Mouse (Mus musculus) limb, embryonic 11.5 days (tissue): Measurements from ENCODE around the gene Lpp. TPM values are rescaled to one million over a fixed set of nuclear protein-coding genes. Genes with fewer than 3 reads are reported as not detected.

Experiments
- ATAC-seq: fragments of 200-750 bp; cut with Nextera tagmentation; 2 replicates; pipeline ENCODE4 v1.8.0; 2017; ENCODE audit warnings: low read depth; ENCODE audit not compliant: insufficient number of reproducible peaks, low FRiP score, low TSS enrichment
- DNase-seq: peaks from one replicate; pipeline ENCODE4 v3.0.0-alpha.2; 2015; ENCODE audit warnings: low spot score
- H3K27ac ChIP-seq: fragments of 300-500 bp; sonication (generic); replicated peaks from 2 replicates; pipeline ENCODE4 v1.5.1; 2014; ENCODE audit warnings: low read depth, mild to moderate bottlenecking, low read length
- H3K27me3 ChIP-seq: fragments of 300-500 bp; sonication (generic); 2 replicates; pipeline ENCODE4 v1.6.1; 2014; ENCODE audit warnings: mild to moderate bottlenecking, low read length, mixed read lengths; ENCODE audit not compliant: control insufficient read depth, insufficient read depth
- H3K36me3 ChIP-seq: fragments of 300-500 bp; sonication (generic); 2 replicates; pipeline ENCODE4 v1.6.1; 2014; ENCODE audit warnings: mild to moderate bottlenecking, low read length, moderate library complexity, mixed read lengths; ENCODE audit not compliant: control insufficient read depth, insufficient read depth
- H3K4me1 ChIP-seq: fragments of 300-500 bp; sonication (generic); 2 replicates; pipeline ENCODE4 v1.6.1; 2014; ENCODE audit warnings: low read length, mixed read lengths; ENCODE audit not compliant: control insufficient read depth, insufficient read depth
- H3K4me2 ChIP-seq: fragments of 300-500 bp; sonication (generic); 2 replicates; pipeline ENCODE4 v1.6.1; 2014; ENCODE audit warnings: low read depth, mild to moderate bottlenecking, moderate library complexity; ENCODE audit not compliant: severe bottlenecking
- H3K4me3 ChIP-seq: fragments of 300-500 bp; sonication (generic); 2 replicates; pipeline ENCODE4 v1.5.1; 2014; ENCODE audit warnings: low read depth, low read length
- H3K9ac ChIP-seq: fragments of 300-500 bp; sonication (generic); 2 replicates; pipeline ENCODE4 v1.6.1; 2014; ENCODE audit warnings: mild to moderate bottlenecking, low read length
- H3K9me3 ChIP-seq: fragments of 300-500 bp; sonication (generic); 2 replicates; pipeline ENCODE4 v1.6.1; 2016; ENCODE audit warnings: low read length; ENCODE audit not compliant: control insufficient read depth
- WGBS: fragments of 180-500 bp; shearing (Covaris S2); extraction: QIAGEN DNeasy Blood & Tissue Kit; methylation state at CpG from one replicate; pipeline ENCODE4 v1.1.7; 2014; 5-methylcytosine and 5-hydroxymethylcytosine counted together
- polyA plus RNA-seq: library from polyadenylated mRNA; unstranded; fragments of >200 nt; fragmentation: Nextera tagmentation; extraction: Ambion mirVana; gene quantifications from 2 replicates; pipeline ENCODE4 v1.2.1, GENCODE M21; 2014

Lpp gene
- polyA plus RNA-seq, 1 experiment from 2014 or later = 38.2 TPM

- no peak overlapping the region for H3K4me2 ChIP-seq
- H3K27ac ChIP-seq = no peak overlapping the region
- H3K9me3 ChIP-seq = no peaks in the 10 kb centered on the region
- WGBS = 80% methylated on average over 4 of the region's 4 CpGs
- no peak for DNase-seq
- no peak overlapping the region for H3K4me3 ChIP-seq
- H3K27me3 ChIP-seq = no peaks in the 10 kb centered on the region
- peaks cover 2% of the 10 kb centered on the region; the same call in 1 of the 2 replicates for H3K36me3 ChIP-seq
- H3K9ac ChIP-seq = no peak overlapping the region
- ATAC-seq = no peak
- H3K4me1 ChIP-seq = peaks cover 16% of the 10 kb centered on the region
Observed at GRCm38 (mm10) chr16:24453536-24453935, 60.2 kb downstream of the Lpp start.

GRCm38 (mm10) chr16:24454493-24454892 lies 61.2 kb downstream of the Lpp start:
- Histone ChIP-seq H3K27ac (no peak overlapping the region), H3K9ac (no peak overlapping the region), H3K9me3 (no peaks in the 10 kb centered on the region), H3K27me3 (no peaks in the 10 kb centered on the region), H3K4me2 (no peak overlapping the region), H3K4me3 (no peak overlapping the region), H3K36me3 (peaks cover 2% of the 10 kb centered on the region; the same call in 1 of the 2 replicates), H3K4me1 (peaks cover 13% of the 10 kb centered on the region)
- no peak for DNase-seq
- WGBS = 8% methylated on average over 4 of the region's 4 CpGs
- no peak for ATAC-seq

GRCm38 (mm10) chr16:24455361-24455855 lies 62.1 kb downstream of the Lpp start:
- ATAC-seq (no peak), DNase-seq (no peak)
- WGBS = 51% methylated on average over 3 of the region's 3 CpGs
- Histone ChIP-seq H3K4me1 (peaks cover 10% of the 10 kb centered on the region), H3K4me3 (no peak overlapping the region), H3K36me3 (peaks cover 2% of the 10 kb centered on the region; the same call in 1 of the 2 replicates), H3K9me3 (no peaks in the 10 kb centered on the region), H3K27ac (no peak overlapping the region), H3K4me2 (no peak overlapping the region), H3K27me3 (no peaks in the 10 kb centered on the region), H3K9ac (no peak overlapping the region)

DNA sequence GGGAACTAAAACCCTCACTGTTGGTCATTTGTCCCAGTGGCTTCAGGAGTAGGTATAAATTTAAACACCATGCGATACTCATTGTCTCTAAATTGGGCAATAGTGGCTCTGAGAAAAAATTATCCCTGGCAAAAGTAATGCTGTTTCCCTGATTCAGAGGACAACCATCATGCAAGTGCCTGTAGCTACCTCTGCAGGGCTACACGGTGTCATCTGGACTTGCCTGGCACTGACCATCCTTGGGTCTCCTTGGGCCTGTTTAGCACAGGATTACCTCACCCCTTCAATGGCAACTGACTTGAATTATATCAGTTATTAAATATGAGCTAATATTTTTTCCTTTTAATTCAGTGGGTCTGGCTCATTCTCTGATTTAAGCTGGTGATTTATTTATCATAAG lies 70.5 kb downstream of the Lpp start:
- Histone ChIP-seq H3K4me1 (no peaks in the 10 kb centered on the region; the same call in 1 of the 2 replicates), H3K27ac (no peak overlapping the region), H3K27me3 (no peaks in the 10 kb centered on the region), H3K9me3 (no peaks in the 10 kb centered on the region), H3K4me3 (no peak overlapping the region), H3K4me2 (no peak overlapping the region), H3K9ac (no peak overlapping the region), H3K36me3 (no peaks in the 10 kb centered on the region)
- WGBS = 87% methylated on average over 2 of the region's 2 CpGs
- no peak for ATAC-seq
- no peak for DNase-seq

DNA sequence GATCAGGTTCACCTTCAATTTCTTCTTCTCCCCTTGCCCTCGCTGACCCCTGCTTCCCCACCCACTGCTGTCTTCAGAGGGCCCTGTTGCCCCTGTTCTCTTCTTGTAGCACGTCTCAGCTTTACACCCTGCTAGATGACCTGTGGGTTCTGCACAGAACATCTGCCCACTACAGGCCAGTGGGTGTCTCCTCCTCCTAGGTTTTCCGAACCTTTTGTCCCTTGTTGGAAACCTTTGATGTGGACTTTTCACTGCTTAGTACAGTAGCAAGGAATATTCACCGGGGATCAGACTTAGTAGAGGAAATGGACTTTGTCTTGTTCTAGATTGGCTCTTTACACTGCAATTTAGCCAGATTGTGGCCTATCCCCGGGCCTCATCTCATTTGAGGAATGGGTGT lies 71.1 kb downstream of the Lpp start:
- 68% methylated on average over 5 of the region's 5 CpGs for WGBS
- no peak overlapping the region for H3K4me3 ChIP-seq
- no peak overlapping the region for H3K27ac ChIP-seq
- no peaks in the 10 kb centered on the region for H3K27me3 ChIP-seq
- H3K36me3 ChIP-seq = no peaks in the 10 kb centered on the region
- no peak for ATAC-seq
- H3K9me3 ChIP-seq = no peaks in the 10 kb centered on the region
- H3K4me2 ChIP-seq = no peak overlapping the region
- H3K4me1 ChIP-seq = no peaks in the 10 kb centered on the region; the same call in 1 of the 2 replicates
- no peak overlapping the region for H3K9ac ChIP-seq
- no peak for DNase-seq

DNA sequence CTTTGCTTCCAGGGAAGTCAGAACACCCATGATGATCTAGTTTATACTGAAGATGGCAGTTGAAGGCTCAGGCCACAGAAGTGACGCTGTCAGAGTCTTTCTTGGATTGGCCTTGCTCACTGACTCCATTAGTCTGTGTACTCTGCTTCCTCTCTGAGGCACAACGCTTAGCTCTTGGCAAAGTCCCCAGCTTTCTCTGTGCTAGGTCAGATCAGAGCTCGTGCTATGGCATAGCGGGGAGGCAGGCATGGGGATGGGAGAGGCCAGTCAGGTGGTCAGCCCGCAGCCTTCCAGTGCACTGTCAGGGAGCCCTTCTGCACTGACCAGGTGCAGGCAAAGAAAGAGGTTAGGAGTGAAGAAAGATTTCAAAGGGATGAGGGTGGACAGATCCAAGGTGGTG lies 72.3 kb downstream of the Lpp start:
- ATAC-seq = no peak
- no peak for DNase-seq
- Histone ChIP-seq H3K4me1 (no peaks in the 10 kb centered on the region), H3K4me2 (no peak overlapping the region), H3K27ac (no peak overlapping the region), H3K9ac (no peak overlapping the region), H3K27me3 (no peaks in the 10 kb centered on the region), H3K9me3 (no peaks in the 10 kb centered on the region), H3K36me3 (no peaks in the 10 kb centered on the region), H3K4me3 (no peak overlapping the region)
- 95% methylated on average over 5 of the region's 5 CpGs for WGBS

- Histone ChIP-seq H3K27me3 (no peaks in the 10 kb centered on the region), H3K4me1 (no peaks in the 10 kb centered on the region), H3K4me3 (no peak overlapping the region), H3K9me3 (no peaks in the 10 kb centered on the region), H3K9ac (no peak overlapping the region), H3K27ac (no peak overlapping the region), H3K4me2 (no peak overlapping the region), H3K36me3 (peaks cover 2% of the 10 kb centered on the region; the same call in 1 of the 2 replicates)
- ATAC-seq (no peak), DNase-seq (no peak)
- WGBS = 88% methylated on average over 17 of the region's 17 CpGs
Observed at GRCm38 (mm10) chr16:24467544-24468290, 74.4 kb downstream of the Lpp start.

DNA sequence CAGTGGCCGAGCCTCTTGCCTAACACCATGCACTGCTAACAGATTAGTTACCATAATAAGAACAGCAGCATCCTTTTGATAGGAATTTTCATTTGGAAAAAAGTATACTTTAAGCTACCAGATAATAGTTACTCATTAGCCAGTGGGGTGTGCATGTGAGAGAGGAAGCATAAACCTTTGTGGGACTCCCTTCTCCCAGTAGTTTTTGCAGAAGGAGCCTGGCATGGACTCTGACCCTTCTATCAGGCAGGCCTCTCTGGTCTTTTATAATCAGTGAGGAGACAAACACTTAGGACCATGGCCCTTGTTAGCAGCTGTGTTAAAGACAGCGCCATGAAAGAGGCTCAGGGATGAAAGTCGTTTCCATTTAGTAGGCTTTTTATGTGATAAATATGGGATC lies 76.0 kb downstream of the Lpp start:
- Histone ChIP-seq H3K4me2 (no peak overlapping the region), H3K27me3 (no peaks in the 10 kb centered on the region), H3K36me3 (peaks cover 2% of the 10 kb centered on the region; the same call in 1 of the 2 replicates), H3K9me3 (no peaks in the 10 kb centered on the region), H3K9ac (no peak overlapping the region), H3K27ac (no peak overlapping the region), H3K4me1 (no peaks in the 10 kb centered on the region), H3K4me3 (no peak overlapping the region)
- 73% methylated on average over 3 of the region's 3 CpGs for WGBS
- no peak for DNase-seq
- no peak for ATAC-seq
